Mouse (Mus musculus) bone marrow, adult 2 months (tissue): Measurements from ENCODE around the gene Nox3.

ENCODE experiments used
- CTCF ChIP-seq: fragments of 200-500 bp; IDR thresholded peaks from 2 replicates; pipeline ENCODE4 v1.5.1; 2011; ENCODE audit warnings: low read length, control low read depth; ENCODE audit not compliant: control insufficient read depth, insufficient read depth
- POLR2A ChIP-seq: fragments of 200-500 bp; IDR thresholded peaks from 2 replicates; pipeline ENCODE4 v1.6.1; 2011; ENCODE audit warnings: low read depth, mild to moderate bottlenecking, control low read depth, low read length, borderline replicate concordance; ENCODE audit not compliant: control insufficient read depth

DNA sequence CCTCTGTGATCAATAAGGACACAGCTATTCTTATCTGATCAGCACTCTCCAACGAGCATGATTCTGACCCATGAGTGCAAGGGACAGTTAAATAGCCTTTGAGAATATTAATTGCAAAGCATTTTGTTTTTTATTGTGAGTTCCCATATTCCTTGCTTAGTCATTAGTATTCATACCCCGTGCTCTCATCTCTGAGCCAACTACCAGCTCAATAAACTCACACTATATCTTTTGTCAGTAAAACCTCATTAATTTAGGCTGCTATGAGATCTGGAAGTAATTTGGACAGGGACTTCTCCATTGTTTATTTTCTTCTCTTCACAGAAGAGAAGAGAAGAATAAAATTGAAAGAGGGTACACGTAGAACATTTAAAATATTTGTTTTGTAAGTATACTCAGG, 12.4 kb downstream of the Nox3 start:
- TF ChIP-seq CTCF (no peak), POLR2A (no peak)
